Mouse (Mus musculus) kidney, embryonic 14.5 days (tissue): Measurements from ENCODE around the gene Plxna1. TPM values are rescaled to one million over a fixed set of nuclear protein-coding genes. Genes with fewer than 3 reads are reported as not detected.

Source experiments
- ATAC-seq: fragments of 200-750 bp; cut with Nextera tagmentation; 2 replicates; pipeline ENCODE4 v1.8.0; 2017; ENCODE audit warnings: moderate number of reproducible peaks, mild to moderate bottlenecking, moderate TSS enrichment, moderate library complexity; ENCODE audit not compliant: low FRiP score, low TSS enrichment
- H3K27ac ChIP-seq: fragments of 300-500 bp; sonication (generic); 2 replicates; pipeline ENCODE4 v1.5.1; 2014; ENCODE audit warnings: low read depth, mild to moderate bottlenecking, low read length, moderate library complexity, mixed read lengths
- H3K27me3 ChIP-seq: fragments of 300-500 bp; sonication (generic); 2 replicates; pipeline ENCODE4 v1.6.1; 2014; ENCODE audit warnings: mild to moderate bottlenecking, low read length; ENCODE audit not compliant: control insufficient read depth, insufficient read depth
- H3K36me3 ChIP-seq: fragments of 300-500 bp; sonication (generic); 2 replicates; pipeline ENCODE4 v1.6.1; 2014; ENCODE audit warnings: low read length, mixed read lengths; ENCODE audit not compliant: control insufficient read depth, insufficient read depth
- H3K4me1 ChIP-seq: fragments of 300-500 bp; sonication (generic); 2 replicates; pipeline ENCODE4 v1.6.1; 2014; ENCODE audit warnings: low read length, mixed read lengths; ENCODE audit not compliant: control insufficient read depth, insufficient read depth
- H3K4me2 ChIP-seq: fragments of 300-500 bp; sonication (generic); replicated peaks from 2 replicates; pipeline ENCODE4 v1.6.1; 2014; ENCODE audit warnings: low read depth, mild to moderate bottlenecking, low read length
- H3K4me3 ChIP-seq: fragments of 300-500 bp; sonication (generic); 2 replicates; pipeline ENCODE4 v1.5.1; 2014; ENCODE audit warnings: mild to moderate bottlenecking, low read length
- H3K9ac ChIP-seq: fragments of 300-500 bp; sonication (generic); 2 replicates; pipeline ENCODE4 v1.6.1; 2014; ENCODE audit warnings: low read depth, mild to moderate bottlenecking, low read length, moderate library complexity
- H3K9me3 ChIP-seq: fragments of 300-500 bp; sonication (generic); 2 replicates; pipeline ENCODE4 v1.6.1; 2016; ENCODE audit warnings: low read length; ENCODE audit not compliant: control insufficient read depth
- WGBS: fragments of 180-500 bp; shearing (Covaris S2); extraction: QIAGEN DNeasy Blood & Tissue Kit; methylation state at CpG from one replicate; pipeline ENCODE4 v1.1.7; 2014; 5-methylcytosine and 5-hydroxymethylcytosine counted together
- polyA plus RNA-seq: library from polyadenylated mRNA; unstranded; fragments of >200 nt; fragmentation: Nextera tagmentation; extraction: Ambion mirVana; gene quantifications from 2 replicates; pipeline ENCODE4 v1.2.1, GENCODE M21; 2014

The Plxna1 gene
- polyA plus RNA-seq, 1 experiment from 2014 or later, result 28.0 TPM

DNA sequence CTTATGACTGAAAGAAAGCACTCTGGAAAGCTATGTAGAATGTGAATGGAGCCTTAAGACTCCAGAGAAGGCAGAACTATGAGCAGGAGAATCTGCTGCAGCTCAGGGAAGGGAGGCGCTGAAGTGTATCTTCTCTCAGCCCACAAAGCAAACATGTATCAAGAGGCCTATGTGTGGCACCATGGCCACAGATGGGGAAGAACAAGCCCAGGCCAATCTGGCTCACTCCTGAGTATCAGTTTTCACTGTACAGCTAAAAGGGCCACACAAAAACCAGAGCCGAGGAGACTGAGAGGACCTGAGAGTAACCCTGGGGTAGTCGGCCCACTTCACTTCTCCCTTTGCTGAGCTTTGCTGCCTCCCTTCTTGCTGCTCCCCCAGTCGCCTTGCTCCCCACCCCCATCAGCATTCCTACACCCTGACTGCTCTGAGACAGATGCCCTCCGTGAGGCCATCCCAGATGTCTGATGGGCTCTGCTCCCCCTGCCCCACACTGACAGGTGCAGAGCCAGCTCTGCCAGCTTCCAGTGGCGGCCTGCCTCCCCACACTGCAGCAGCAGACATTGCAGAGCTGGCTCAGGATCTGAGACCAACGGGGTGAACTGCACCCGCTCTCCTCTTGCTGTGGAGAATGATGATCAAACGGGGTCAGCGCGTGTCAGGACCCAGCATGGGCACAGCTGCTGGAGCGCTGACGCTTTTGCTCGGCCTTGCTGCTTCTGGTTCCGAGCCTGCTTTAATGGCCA, 34.5 kb downstream of the Plxna1 start:
- Histone ChIP-seq H3K36me3 (peaks cover 88% of the 10 kb centered on the region), H3K4me2 (no peak overlapping the region), H3K27me3 (no peaks in the 10 kb centered on the region), H3K4me1 (0 out of 2 replicates have a peak, but pooled peaks cover 6% of the 10 kb centered on the region), H3K4me3 (no peak overlapping the region), H3K9ac (0 out of 2 replicates have a peak overlapping the region, but pooled peaks have one; percentile 28), H3K9me3 (no peaks in the 10 kb centered on the region), H3K27ac (no peak overlapping the region)
- peak; percentile 39; the same call in 1 of the 2 replicates for ATAC-seq
- 58% methylated on average over 15 of the region's 15 CpGs for WGBS

DNA sequence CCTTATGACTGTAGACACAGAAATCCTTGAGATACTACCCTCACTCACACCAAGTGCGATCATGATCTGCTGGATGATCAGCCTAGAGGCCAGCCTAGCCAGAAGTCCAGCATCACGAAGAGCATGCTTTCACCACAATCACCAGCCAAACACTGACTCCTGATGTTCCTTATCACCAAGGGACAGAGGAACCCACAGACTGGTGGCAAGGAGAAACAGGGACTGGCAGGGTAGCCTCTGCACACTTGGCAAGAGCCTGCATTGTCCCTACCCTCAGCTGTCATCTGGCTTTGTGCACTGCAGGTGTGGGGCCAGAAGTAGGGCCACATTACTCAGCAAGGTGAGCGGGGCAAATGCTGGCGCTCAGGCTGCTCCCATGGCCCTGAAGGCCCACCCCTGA, 37.6 kb downstream of the Plxna1 start:
- Histone ChIP-seq H3K4me2 (no peak overlapping the region), H3K4me1 (0 out of 2 replicates have a peak, but pooled peaks cover 6% of the 10 kb centered on the region), H3K4me3 (no peak overlapping the region), H3K9me3 (no peaks in the 10 kb centered on the region), H3K27me3 (no peaks in the 10 kb centered on the region), H3K9ac (no peak overlapping the region), H3K27ac (no peak overlapping the region), H3K36me3 (peaks cover 87% of the 10 kb centered on the region)
- no peak for ATAC-seq
- WGBS, result 92% methylated on average over 4 of the region's 4 CpGs

DNA sequence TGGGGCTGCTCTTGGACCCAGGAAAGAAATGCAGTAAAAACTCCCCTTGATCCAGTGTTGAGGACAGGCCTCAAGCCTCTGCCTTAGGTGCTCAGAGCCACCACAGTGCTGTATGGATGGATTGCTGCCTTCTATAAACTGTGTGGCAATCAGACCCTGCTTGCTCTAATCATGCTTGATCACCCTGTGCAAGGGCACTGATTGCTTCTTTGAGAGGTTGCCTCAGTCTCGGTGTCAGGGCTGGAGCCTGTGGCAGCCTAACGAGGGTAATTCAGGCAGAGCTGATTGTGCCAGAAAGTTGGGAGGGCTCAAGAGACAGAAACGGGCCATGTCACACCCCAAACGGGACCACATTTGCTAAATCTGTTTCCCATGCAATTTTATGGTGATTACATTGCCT, 47.2 kb downstream of the Plxna1 start:
- H3K27me3 ChIP-seq, result no peaks in the 10 kb centered on the region
- 34% methylated on average over 4 of the region's 4 CpGs for WGBS
- no peaks in the 10 kb centered on the region for H3K9me3 ChIP-seq
- no peak for ATAC-seq
- H3K4me1 ChIP-seq, result 0 out of 2 replicates have a peak, but pooled peaks cover 4% of the 10 kb centered on the region
- no peak overlapping the region for H3K27ac ChIP-seq
- H3K4me2 ChIP-seq, result no peak overlapping the region
- no peak overlapping the region for H3K4me3 ChIP-seq
- peaks cover 32% of the 10 kb centered on the region for H3K36me3 ChIP-seq
- H3K9ac ChIP-seq, result no peak overlapping the region

DNA sequence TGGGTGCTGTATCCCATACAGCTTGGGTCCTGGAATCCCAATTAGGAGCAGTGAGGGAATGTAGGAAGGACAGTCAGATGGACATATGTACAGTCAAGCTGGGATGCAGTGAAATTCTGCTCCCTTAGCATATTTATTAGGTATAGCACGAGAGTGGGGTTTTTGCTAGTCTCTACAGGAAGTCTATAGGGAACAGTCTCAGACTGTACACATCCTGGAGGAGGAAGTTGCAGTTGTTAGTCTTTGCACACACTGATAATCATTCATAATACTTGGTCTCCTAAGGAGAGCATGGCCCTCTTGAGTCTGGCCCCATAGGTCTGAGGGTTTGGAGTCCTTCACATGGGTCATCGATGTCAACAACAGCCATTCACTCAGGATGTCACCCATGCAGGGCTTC, 50.9 kb downstream of the Plxna1 start:
- no peak overlapping the region for H3K9ac ChIP-seq
- H3K36me3 ChIP-seq, result peaks cover under 1% of the 10 kb centered on the region; the same call in 1 of the 2 replicates
- H3K4me1 ChIP-seq, result 0 out of 2 replicates have a peak, but pooled peaks cover 16% of the 10 kb centered on the region
- no peaks in the 10 kb centered on the region for H3K27me3 ChIP-seq
- H3K9me3 ChIP-seq, result no peaks in the 10 kb centered on the region; the same call in 1 of the 2 replicates
- no peak overlapping the region for H3K4me3 ChIP-seq
- no peak overlapping the region for H3K4me2 ChIP-seq
- WGBS, result 67% methylated on average over 2 of the region's 2 CpGs
- H3K27ac ChIP-seq, result no peak overlapping the region
- no peak for ATAC-seq

DNA sequence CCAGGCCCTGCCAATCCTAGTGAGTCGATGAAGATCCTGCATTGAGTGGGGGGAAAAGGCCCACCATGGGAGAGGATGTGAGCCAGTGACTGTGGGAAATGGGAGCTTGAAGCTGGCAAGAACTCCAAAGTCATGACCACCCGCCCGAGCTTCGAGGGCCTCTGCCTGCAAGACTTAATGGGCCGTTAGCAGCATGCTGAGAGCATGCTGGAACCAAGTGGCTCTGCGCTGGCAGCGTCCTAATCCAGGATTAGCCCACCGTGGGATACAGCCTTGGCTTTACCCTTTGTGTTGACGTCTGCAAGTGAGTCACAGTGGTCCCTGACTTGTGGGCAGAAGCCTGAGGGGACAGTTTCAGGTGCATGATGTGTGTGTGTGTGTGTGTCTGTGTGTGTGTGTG, 52.2 kb downstream of the Plxna1 start:
- Histone ChIP-seq H3K36me3 (no peaks in the 10 kb centered on the region), H3K4me1 (0 out of 2 replicates have a peak, but pooled peaks cover 16% of the 10 kb centered on the region), H3K27me3 (no peaks in the 10 kb centered on the region), H3K27ac (no peak overlapping the region), H3K9ac (no peak overlapping the region), H3K4me2 (no peak overlapping the region), H3K9me3 (peaks cover 3% of the 10 kb centered on the region; the same call in 1 of the 2 replicates), H3K4me3 (no peak overlapping the region)
- 61% methylated on average over 9 of the region's 9 CpGs for WGBS
- ATAC-seq, result no peak

DNA sequence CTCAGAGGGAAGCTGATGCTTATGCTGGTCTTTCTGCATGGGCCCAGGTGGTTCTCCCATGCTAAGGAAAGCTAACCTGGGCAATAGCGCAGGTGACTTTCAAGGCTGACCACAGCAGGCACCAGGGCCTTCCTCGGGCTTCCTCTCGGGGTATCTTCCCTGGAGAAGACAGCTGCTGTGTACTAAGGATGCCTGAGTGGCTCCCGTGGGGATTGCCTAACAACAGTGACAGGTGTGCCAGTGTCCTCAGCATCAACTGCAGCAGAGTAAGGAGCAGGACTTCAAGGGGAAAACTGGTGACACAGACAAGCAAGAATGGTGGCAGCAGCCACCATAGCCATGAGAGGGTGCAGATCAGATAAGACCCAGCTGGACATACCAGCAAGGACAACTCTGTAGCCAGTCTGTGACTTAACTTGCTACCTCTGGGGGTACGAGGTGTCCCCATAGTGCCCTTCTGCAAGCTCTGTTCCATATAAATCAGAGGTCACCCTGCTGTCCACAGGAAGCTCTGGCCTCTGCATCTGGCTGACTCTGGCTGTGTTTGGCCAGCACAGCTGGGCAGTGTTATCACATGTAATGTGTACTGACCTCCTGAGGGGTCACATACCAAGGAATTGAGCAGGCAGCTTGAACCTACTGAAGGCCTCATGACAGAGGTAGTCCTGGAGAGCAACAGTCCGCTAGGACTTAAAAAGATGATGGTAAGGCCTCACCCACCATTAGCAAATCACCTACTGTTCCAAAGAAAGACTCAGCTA, 54.0 kb downstream of the Plxna1 start:
- 60% methylated on average over 6 of the region's 6 CpGs for WGBS
- no peak overlapping the region for H3K4me3 ChIP-seq
- H3K9me3 ChIP-seq, result peaks cover 3% of the 10 kb centered on the region; the same call in 1 of the 2 replicates
- ATAC-seq, result no peak
- no peaks in the 10 kb centered on the region for H3K27me3 ChIP-seq
- no peak overlapping the region for H3K9ac ChIP-seq
- H3K4me2 ChIP-seq, result no peak overlapping the region
- H3K36me3 ChIP-seq, result no peaks in the 10 kb centered on the region
- no peak overlapping the region for H3K27ac ChIP-seq
- 0 out of 2 replicates have a peak, but pooled peaks cover 16% of the 10 kb centered on the region for H3K4me1 ChIP-seq

DNA sequence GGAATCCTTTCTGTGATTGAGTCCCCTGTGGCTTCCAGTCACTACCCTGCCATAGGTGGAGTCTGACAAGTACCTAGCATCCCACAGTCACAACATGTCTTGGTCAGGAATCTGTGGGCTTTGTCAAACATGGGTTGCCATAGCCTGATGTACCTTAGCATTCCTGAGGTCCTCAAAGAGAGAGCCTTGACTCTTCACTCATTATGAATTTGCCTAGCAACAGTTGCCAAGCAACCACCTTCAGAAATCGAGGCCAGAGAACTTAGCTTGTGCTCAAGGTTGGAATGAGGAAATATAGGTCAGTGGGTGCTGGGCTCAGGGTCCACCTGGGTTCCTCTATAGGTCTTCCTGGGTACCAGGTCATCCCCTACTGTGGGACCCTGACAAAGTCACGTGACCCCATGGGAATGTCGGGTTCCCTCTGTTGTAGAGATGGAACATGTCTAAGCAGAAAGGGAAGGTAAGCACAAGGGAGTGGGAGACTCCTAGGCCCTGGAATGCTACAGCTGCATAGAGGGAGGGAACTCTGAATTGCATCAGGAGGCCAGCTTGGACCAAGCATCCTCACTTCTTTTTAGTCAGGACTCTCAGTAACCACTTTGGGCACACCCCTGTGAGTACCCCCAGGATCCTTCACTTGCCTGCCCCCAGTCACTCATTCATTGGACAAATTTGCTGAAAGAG, 57.9 kb downstream of the Plxna1 start:
- 75% methylated on average over 3 of the region's 3 CpGs for WGBS
- Histone ChIP-seq H3K9me3 (peaks cover 3% of the 10 kb centered on the region; the same call in 1 of the 2 replicates), H3K27me3 (no peaks in the 10 kb centered on the region), H3K4me2 (no peak overlapping the region), H3K27ac (no peak overlapping the region), H3K4me1 (0 out of 2 replicates have a peak, but pooled peaks cover 12% of the 10 kb centered on the region), H3K9ac (no peak overlapping the region), H3K36me3 (no peaks in the 10 kb centered on the region), H3K4me3 (no peak overlapping the region)
- no peak for ATAC-seq

DNA sequence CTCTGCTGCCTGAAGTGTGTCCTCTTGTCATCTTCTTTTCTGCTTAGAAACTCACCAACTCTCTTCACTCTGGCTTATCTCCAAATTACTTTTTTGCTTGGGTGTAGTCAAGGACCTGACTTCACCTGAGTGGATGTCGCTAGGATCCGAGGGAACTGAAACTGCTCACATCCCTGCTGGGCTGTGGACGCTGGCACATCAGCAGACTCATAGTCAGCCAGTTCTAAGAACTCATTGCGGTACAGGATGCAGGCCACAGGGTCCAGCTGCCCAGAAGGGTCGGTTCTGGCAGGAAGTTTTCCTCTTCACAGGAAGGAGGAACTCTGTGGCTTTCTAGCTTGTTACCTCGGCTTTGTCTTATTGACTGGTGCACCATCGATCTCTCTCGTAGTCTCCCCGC, 62.6 kb downstream of the Plxna1 start:
- no peaks in the 10 kb centered on the region for H3K9me3 ChIP-seq
- no peaks in the 10 kb centered on the region for H3K4me1 ChIP-seq
- no peak overlapping the region for H3K4me3 ChIP-seq
- no peak overlapping the region for H3K27ac ChIP-seq
- no peak for ATAC-seq
- no peak overlapping the region for H3K9ac ChIP-seq
- 80% methylated on average over 9 of the region's 9 CpGs for WGBS
- no peak overlapping the region for H3K4me2 ChIP-seq
- H3K27me3 ChIP-seq, result no peaks in the 10 kb centered on the region
- H3K36me3 ChIP-seq, result no peaks in the 10 kb centered on the region
